Mouse (Mus musculus): ENCODE data around the gene Rab40b. TPM values are rescaled to one million over a fixed set of nuclear protein-coding genes. Genes with fewer than 3 reads are reported as not detected.

Gene Rab40b
- polyA plus RNA-seq (2012; ENCODE audit: low replicate concordance), result not detected in 2 replicates

DNA sequence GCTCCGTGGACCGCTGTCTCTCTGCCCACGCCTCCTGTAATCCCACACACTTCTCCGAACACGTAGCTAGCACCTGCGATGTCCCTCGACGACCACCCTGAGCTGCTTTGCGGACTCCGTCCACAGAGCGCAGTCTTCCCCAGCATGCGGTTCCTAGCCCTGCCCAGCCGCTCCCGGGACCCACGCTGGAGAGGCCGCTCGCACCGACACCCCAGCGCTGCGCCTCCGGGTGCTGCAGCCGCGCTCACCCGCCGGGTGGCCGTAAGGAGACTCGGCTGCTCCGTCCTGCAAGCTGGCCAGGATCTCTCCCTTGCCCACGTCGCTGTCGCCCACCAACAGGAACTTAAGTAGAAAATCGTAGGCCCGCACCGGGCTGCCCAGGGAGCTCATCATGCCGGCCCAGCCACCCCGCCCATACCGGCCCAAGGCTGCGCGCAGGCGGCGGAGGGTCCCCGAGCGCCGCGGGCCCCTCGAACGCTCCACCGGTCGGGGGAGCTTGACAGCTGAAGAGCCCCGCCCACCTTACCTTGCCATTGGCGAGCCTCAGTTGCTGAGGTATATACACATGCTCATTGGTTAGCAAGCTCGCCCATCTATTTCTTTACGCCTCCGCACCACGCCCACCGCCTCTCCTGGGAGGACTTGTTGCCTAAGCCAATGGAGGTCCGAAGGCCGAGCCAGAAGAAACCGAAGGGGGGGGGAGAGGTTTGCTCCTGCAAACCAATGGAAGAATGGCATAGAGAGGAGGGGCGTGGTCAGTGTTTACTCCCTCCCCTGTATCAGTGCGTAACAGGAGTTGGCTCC is at the start of gene Rab40b:
Rab40b (minus strand) TSS at position 502 of the 804 bp plus-strand sequence.

DNA sequence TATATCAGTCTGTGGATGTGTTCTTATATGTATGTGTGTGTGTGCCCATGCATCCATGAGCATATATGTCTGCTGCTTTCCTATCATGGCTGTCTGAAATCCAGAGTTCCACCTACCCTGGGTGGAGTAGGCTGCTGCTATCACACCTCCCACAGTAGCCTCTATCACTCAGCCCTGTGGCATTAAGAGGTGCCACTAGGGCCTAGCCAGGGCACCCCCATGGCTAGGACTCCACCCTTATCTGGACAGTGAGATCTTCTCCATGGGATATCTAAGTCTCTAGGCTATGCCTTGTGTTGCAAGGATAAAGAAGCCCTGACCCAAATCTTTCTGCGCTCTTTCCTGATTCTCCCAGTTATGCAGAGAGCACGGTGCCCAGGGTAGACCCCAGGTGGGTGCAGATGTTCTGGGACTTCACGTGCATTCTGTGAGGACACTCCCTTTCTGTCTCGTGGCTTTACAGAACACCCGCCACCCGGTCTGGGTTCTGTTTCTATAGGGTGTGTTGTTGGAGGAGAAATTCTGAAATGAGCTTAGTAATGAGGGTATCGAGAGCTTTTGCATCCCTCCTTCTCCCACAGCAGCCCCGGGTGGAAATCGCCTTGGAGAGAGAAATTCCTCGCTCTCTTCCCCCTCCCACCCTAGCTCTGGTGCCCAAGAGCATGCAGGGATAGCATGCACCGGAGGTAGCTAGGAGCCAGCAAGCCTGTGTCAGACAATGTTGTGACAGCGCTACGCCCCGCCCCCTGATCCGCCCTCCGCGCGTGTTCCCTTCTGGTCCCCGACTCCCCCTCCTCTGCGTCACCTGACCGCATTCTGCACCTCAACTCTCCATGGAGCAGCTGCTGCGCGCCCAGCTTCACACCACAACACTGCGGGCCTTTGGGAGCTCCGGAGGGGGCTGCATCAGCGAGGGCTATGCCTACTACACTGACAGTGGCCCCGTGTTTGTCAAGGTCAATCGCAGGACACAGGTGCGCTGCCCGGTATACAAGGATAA is 46.4 kb upstream of the Rab40b start, which contains the start of gene Fn3k:
Fn3k (plus strand) TSS at position 758 of the 1,000 bp plus-strand sequence.

DNA sequence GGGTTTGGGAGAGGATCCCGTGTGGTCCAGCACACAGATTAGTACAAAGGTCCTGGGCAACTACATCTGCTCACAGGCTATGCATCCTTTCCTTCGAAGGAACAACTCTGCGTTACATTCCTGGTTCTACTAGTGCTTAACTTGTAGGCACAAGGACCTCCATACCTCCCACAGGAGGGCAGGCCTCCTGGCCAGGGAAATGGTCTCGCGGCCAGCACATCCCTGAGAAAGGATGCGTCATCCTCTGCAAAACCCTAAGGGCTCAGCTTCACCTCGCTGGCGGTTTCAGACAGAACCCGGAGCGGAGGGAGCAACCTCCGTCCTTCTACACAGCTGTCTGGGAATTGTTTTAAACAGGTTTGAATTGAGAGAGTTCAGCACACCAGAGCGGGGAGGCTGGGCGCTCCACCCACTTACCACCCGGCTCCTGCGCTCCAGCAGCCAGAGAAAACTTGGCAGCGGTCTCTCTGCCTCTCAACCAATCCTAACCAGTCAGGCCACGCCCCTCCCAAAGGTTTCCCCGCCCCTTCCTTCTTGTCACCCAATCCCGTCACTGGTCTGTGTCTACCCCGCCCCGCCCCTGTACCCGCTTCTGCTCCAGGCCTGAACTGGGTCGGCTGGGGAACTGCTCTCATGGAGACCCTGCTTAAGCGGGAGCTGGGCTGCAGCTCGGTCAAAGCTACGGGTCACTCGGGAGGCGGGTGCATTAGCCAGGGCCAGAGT is 32.9 kb upstream of the Rab40b start, which contains the start of gene Fn3krp:
Fn3krp (plus strand) TSS at position 572 of the 723 bp plus-strand sequence.

GRCm38 (mm10) chr11:121354091-121354707 is 33.9 kb downstream of the Rab40b start, which contains the start of gene Wdr45b:
TSS of gene Wdr45b (minus strand) at chr11:121354445.

Other genes with a start within 250 kb of the Rab40b start
- not detected in 2 replicates for gene Tex19.1, start 242.1 kb downstream of the Rab40b start, polyA plus RNA-seq (2012; ENCODE audit: low replicate concordance)
- gene Uts2r, start 228.0 kb downstream of the Rab40b start, polyA plus RNA-seq (2012; ENCODE audit: low replicate concordance), result not detected in 2 replicates
- 7.4 and 12.8 TPM in 2 replicates for gene Hexdc, start 183.8 kb downstream of the Rab40b start, polyA plus RNA-seq (2012; ENCODE audit: low replicate concordance)
- 4.3 and 9.0 TPM in 2 replicates for gene Ogfod3, start 183.5 kb downstream of the Rab40b start, polyA plus RNA-seq (2012; ENCODE audit: low replicate concordance)
- gene Cybc1, start 158.9 kb downstream of the Rab40b start, polyA plus RNA-seq (2012; ENCODE audit: low replicate concordance), result 10.0 and 19.4 TPM in 2 replicates
- gene Narf, start 151.0 kb downstream of the Rab40b start, polyA plus RNA-seq (2012; ENCODE audit: low replicate concordance), result 6.8 and 16.3 TPM in 2 replicates
- gene Foxk2, start 128.3 kb downstream of the Rab40b start, polyA plus RNA-seq (2012; ENCODE audit: low replicate concordance), result 39.0 and 51.3 TPM in 2 replicates
- 5.3 and 11.6 TPM in 2 replicates for gene Wdr45b, start 33.8 kb downstream of the Rab40b start, polyA plus RNA-seq (2012; ENCODE audit: low replicate concordance)
- gene Fn3krp, start 33.1 kb upstream of the Rab40b start, polyA plus RNA-seq (2012; ENCODE audit: low replicate concordance), result 5.6 and 11.2 TPM in 2 replicates
- gene Fn3k, start 46.7 kb upstream of the Rab40b start, polyA plus RNA-seq (2012; ENCODE audit: low replicate concordance), result 2.6 and 2.9 TPM in 2 replicates
- gene Tbcd, start 63.7 kb upstream of the Rab40b start, polyA plus RNA-seq (2012; ENCODE audit: low replicate concordance), result 2.5 and 2.9 TPM in 2 replicates
- 0.14 and 0.62 TPM in 2 replicates for gene Zfp750, start 131.1 kb upstream of the Rab40b start, polyA plus RNA-seq (2012; ENCODE audit: low replicate concordance)